Mouse (Mus musculus) c-Kit-positive CD71-positive TER-119-negative erythroid progenitor cells, embryonic 14.5 days (primary cell): ENCODE data around the gene Dnaja3.

Source experiments
- DNase-seq: peaks from one replicate; pipeline ENCODE4 v3.0.0-alpha.2; 2013; ENCODE audit warnings: low read depth

The Dnaja3 gene

DNA sequence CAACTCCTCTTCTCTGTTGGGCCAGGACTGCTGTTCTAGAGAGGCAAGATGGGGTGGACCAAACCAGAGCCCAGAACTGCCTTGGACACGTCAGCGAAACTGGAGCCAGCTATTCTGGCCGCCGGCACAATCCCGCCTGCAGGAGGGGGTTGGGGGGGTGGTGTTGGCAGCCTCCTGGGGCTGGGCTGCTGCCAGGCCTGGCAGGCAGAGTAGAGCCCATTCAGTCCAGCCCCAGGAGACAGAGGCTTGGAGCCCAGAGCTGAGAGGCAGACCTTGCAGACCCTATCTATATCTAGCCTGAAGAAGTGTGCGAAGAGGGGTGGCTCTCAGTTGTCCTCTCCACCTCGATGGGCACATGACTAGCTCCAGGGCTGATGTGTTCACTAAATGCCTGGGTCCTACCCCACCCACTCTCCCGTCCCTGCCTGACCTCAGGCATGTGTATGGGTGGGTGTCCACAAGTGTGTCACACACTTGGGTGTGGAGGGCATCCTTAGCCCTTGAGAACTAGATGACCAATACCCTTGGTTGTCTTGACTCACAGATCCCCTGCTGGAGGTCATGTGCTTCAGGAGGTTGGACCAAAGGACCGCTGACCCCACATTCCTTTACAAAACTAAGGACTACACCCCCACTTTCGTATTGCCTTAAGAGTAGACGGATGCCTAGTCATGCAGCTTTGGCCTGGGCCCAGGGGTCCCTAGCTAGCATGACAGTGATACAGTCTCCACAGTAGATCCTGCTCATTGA is 4.1 kb downstream of the Dnaja3 start:
- DNase-seq = no peak

DNA sequence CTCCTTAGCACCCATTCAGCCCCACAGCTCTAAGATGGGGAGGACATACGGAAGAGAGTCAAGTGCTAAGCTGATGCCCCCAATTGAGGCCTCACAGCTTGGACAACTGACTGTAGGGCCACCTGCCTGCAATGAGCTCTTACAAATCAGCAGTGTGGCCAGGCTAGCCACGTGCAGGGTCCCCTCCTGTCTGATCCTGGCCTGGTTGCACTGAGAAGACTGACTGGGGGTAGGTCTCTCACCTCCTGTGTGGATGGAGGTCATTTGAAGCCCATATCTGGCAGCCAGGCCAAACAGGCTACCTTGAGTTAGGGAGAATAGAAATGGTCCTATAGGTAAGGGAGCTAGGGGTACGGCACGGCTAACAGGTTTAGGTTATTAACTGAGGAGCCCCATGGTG is 6.1 kb downstream of the Dnaja3 start:
- no peak for DNase-seq

DNA sequence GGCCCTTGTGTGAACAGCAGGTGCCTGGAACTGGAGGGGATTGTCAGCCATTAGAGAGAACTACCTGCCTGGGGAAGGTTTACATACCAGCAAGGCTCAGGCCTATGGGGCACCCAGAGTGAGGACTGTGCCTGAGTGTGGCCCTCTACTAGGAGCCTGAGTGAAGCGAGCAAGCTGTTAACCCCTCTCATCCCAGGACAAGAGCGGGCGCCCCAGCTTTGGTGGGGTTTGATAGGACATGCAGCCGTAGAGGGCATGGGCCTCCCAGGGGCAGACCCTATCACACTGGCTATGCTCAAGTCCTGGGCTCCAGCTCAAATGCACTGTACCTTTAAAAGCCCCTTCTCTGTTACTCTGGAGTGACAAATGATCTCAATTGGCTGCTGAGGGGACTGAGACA is 7.0 kb downstream of the Dnaja3 start:
- no peak for DNase-seq

- no peak for DNase-seq
These were observed 7.9 kb downstream of the Dnaja3 start for GRCm38 (mm10) chr16:4647651-4648141.

- DNase-seq = no peak
These were observed 8.7 kb downstream of the Dnaja3 start for GRCm38 (mm10) chr16:4648416-4649023.

- DNase-seq = no peak
These were observed 9.4 kb downstream of the Dnaja3 start for GRCm38 (mm10) chr16:4649211-4649610.

DNA sequence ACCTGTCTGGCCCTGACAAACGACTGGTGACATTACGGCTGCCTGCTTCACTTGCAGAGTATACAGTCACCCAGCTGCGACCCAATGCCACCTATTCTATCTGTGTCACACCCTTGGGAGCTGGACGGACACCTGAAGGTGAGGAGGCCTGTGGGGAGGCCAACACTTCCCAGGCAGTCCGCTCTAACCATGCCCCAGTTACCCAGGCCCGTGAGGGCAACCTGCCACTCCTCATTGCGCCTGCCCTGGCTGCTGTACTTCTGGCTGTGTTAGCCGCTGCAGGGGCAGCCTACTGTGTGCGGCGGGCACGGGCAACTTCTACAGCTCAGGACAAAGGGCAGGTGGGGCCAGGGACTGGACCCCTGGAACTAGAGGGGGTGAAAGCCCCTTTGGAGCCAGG is 9.9 kb downstream of the Dnaja3 start:
- DNase-seq = no peak

GRCm38 (mm10) chr16:4650161-4650560 is 10.4 kb downstream of the Dnaja3 start:
- DNase-seq = no peak

DNA sequence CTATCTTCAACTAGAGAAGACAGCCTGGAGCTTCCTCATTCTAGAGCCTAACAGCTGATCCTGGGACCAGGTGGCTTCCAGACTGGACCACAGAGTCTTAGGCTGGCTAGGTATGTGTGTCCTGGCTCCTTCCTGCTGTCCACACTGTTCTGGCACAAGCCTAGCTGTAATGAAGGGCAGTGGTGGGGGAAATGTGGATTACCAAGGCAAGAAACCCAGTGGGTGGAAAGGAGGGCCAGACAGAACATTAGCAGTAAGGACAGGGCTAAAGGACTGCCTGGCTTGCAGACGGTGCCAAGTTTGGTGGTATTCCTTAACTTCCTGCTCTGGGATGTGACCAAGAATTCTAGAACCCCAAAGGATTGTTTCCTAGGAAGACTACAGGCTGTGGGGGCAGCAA is 11.3 kb downstream of the Dnaja3 start:
- no peak for DNase-seq

DNA sequence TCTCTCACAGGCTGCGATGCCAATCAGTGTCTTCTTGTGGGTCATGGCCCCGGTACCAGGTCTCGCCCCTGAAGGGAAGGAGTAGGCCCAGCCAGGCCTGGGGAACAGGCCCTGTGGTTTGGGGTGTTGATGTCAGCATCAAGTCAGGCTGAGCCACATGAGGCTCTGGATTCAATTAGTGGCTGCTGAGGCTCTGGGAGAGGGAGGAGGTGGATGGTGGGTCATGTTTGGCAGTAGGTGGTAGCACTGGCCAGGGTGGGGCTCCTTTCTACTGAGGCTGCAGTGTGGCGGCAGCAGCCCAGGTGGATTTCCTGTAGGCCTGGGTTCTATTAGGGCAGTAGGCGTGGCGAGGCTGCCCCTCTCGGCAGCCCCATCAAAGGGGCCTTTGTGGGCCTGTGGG is 11.8 kb downstream of the Dnaja3 start:
- DNase-seq = no peak

- DNase-seq = no peak
These were observed 13.1 kb downstream of the Dnaja3 start for GRCm38 (mm10) chr16:4652707-4653416.

- no peak for DNase-seq
These were observed 14.9 kb downstream of the Dnaja3 start for GRCm38 (mm10) chr16:4654706-4655105.

- no peak for DNase-seq
These were observed 15.5 kb downstream of the Dnaja3 start for GRCm38 (mm10) chr16:4655251-4655734.

DNA sequence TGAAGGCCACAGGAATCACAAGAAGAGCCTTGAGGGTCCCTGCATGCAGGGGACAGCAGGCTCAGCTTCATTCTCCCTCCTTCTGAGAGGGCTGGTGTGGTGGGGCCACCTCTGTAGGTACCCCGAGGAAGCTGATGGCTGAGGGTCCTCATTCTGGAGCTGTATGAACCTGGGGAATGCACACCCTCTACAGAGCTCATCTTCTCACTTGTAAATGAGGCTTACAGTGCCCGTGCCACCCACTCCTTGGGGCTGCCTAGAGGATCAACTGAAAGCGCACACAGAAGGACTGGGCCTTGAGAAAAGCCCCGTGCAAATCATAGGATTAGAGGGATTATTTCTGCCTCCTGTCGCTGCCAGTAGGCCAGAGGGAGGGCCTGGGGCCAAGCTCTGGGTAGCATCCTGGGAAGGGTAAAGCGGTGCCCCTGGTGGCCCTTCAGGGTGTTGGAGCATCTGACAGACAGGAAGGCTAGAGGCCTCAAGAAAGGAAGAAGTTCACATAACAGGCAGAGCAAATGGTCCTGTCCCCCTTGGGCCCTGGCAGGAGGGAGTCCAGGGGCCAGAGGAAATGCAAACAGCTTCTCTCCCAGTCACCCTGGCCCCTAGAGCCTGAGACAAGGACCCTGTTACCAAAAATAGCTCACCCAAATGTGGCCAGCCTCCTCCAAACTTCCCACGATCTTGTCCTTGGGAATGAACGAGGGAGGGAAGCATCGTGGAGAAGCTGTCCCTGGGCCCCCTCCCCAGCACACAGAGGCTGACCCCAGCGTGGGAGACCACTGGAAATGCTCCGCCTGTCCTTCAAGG is 16.2 kb downstream of the Dnaja3 start:
- DNase-seq = no peak

DNA sequence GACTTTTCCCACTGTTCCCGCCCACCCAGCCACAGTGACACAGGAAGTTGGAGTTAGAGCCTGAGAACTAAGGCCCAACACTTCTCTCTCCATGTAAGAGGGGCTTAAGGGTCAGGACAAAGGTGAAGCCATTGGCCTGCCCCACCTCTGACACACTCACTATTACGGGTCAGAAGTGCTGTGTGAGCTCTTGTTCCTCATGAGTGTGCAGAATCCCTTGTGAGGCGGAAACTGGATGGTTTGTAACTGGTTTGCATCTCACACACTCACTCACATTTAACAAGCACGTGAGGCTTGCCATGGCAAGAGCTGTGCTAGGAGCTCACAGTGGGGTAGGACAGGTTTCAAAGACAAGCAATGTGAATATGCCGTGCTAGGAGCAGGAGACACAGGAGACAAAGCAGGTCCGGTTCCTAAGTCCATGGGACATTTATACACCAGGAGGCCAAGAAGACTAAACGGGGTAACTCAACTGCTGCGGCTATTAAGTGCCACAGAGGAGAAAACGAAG is 16.8 kb downstream of the Dnaja3 start:
- no peak for DNase-seq

DNA sequence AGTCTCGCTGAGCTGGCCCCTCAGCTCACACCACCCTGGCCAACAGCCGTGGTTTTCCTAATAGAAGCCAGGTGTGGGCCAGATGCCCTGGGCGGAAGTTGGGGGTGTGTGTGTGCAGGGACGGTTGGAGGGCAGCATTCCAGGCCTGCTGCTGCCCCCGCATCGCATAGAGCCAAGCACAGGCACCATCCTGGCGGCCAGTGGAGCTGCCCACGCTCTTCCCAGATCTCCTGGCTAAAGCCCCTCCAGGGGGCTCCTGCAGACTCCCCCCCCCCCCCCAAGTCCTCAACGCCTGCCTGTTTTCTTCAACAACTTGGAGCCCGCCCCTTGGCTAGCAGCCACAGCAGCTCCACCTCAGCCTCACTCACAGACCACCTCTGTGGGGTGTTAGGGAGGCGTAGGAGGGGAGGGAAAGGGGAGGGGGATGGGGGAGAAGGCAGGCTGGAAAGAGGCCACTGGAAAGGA is 19.0 kb downstream of the Dnaja3 start:
- no peak for DNase-seq

DNA sequence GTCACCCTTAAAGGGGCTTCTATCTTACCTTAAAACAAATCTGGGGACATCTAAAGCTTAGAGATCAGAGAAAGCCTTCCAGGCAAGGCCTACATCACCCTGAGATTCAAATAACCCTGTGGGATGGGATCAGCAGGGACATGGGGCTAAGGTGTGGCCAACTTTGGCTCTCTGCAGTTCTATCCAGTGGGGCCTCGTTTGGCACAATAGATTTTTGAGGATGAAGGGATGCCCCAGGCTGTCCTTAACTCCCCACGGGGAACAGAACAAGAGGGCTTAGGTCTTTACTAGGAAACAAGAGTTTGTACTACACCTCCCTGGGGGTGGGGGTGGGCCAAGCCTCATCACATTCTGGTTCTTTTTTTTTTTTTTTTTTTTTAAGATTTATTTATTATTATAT is 19.5 kb downstream of the Dnaja3 start:
- DNase-seq = no peak

- no peak for DNase-seq
These were observed 21.8 kb downstream of the Dnaja3 start for GRCm38 (mm10) chr16:4661605-4662004.

DNA sequence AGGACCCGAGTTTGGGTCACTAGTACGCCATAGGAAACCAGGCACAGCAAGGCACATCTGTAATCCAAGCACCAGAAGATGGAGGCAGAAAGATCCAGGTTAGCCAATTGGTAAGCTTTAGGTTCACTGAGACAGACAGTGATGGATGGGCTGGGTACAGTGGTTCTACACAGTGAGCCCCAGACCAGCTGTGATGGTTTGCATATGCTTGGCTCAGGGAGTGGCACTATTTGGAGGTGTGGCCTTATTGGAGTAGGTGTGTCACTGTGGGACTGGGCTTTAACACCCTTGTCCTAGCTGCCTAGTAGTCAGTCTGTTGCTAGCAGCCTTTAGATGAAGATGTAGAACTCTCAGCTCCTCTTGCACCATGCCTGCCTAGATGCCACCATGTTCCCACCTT is 24.0 kb downstream of the Dnaja3 start:
- DNase-seq = no peak

DNA sequence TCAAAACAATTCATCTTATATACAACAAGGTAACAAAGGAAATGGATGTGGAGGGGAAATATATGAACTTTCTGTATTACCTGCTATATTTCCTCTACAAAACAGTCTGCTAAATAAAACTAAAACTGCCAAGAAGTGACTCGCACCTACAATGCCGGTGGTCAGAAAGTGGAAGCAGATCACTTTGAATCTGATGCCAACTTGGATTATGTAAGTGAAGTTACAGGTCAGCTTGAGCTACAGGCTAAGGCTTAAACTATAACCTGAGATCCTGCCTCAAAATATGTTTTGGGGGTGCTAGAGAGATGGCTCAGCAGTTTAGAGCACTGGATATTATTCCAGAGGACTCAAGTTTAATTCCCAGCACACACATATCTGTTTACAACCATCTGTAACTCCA is 25.9 kb downstream of the Dnaja3 start:
- no peak for DNase-seq

GRCm38 (mm10) chr16:4667190-4667808 is 27.5 kb downstream of the Dnaja3 start:
- peak; percentile 81 for DNase-seq
